Mouse (Mus musculus) spleen, adult 2 months (tissue): ENCODE results near the gene Cdkl1.

Experiments
- CTCF ChIP-seq: fragments of 200-500 bp; IDR thresholded peaks from 2 replicates; pipeline ENCODE4 v1.5.1; 2011; ENCODE audit warnings: mild to moderate bottlenecking, inconsistent platforms; ENCODE audit not compliant: insufficient read depth, insufficient read length, insufficient replicate concordance; ENCODE audit errors: extremely low read depth
- POLR2A ChIP-seq: fragments of 200-500 bp; IDR thresholded peaks from 2 replicates; pipeline ENCODE4 v1.6.1; 2011; ENCODE audit warnings: low read depth, low read length, inconsistent platforms

GRCm38 (mm10) chr12:69838376-69838775, 47.3 kb upstream of the Cdkl1 start:
- TF ChIP-seq POLR2A (no peak), CTCF (no peak)
